Mouse (Mus musculus) CD4-positive, CD25-positive, alpha-beta regulatory T cell, adult 9 weeks (primary cell): ENCODE results near the gene Myo19. TPM values are rescaled to one million over a fixed set of nuclear protein-coding genes. Genes with fewer than 3 reads are reported as not detected.

Source experiments
- polyA plus RNA-seq: library from polyadenylated mRNA; unstranded; fragments of 100-300 nt; shearing (Covaris generic); gene quantifications from one replicate; pipeline ENCODE4 v1.2.1, GENCODE M21; 2017

Gene Myo19
- polyA plus RNA-seq: 2.4 TPM

GRCm38 (mm10) chr11:84879772-84880464, at the start of gene Myo19, which contains the start of gene Pigw:
TSS of gene Myo19 (plus strand) at chr11:84880148.
TSS of gene Pigw (minus strand) at chr11:84880285.

DNA sequence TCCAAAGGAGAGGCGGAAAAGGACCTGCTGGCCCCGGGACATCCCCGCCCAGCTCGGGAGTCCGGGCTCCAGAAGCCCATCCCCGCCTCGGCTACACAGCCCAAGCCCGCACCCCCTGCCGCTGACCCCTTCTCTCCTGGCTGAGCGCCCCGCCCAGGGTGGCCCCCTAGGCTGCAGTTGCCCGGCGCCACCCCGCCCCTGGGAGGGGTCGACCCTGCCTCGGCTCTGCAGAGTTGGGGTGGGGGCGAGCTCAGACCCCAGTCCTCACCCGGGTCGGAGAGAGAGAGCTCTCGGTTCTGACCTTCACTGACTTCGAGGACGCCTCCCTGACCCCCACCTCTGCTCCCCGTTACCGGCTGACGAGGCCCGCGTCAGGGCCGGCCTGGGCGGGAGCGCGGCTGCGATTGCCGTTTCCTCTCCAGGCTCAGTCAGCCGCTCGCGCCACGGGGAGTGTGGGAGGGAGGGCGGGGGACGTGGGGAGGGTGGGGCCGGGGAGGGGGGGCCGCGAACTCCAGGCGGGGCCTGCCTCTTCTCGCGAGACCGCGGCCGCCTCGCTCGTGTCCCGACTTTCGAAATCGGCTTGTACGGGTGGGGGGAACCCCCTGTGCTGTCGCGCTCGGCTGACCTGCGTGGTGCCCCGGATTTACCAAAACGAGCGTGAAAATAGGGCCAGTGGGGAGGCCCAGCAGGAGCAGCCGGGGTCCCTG, 9.5 kb upstream of the Myo19 start, which contains the start of gene Ggnbp2:
Gene Ggnbp2 (minus strand): TSS at position 481 of the 707 bp plus-strand sequence.

GRCm38 (mm10) chr11:84916053-84916702, 36.2 kb downstream of the Myo19 start, which contains the start of gene Znhit3:
TSS of gene Znhit3 (minus strand) at chr11:84916366.

GRCm38 (mm10) chr11:84957591-84958270, 77.8 kb downstream of the Myo19 start, which contains the start of gene Car4:
TSS of gene Car4 (plus strand) at chr11:84957786.

Other genes starting within 250 kb of the Myo19 start
- 21.3 TPM for gene Mrm1, start 60.6 kb upstream of the Myo19 start, polyA plus RNA-seq
- gene Dhrs11, start 51.2 kb upstream of the Myo19 start, polyA plus RNA-seq: 27.1 TPM
- 113 TPM for gene Ggnbp2, start 9.3 kb upstream of the Myo19 start, polyA plus RNA-seq
- 5.8 TPM for gene Pigw, start 137 bp downstream of the Myo19 start, polyA plus RNA-seq
- 40.2 TPM for gene Znhit3, start 36.2 kb downstream of the Myo19 start, polyA plus RNA-seq
- gene Car4, start 77.6 kb downstream of the Myo19 start, polyA plus RNA-seq: not detected